Mouse (Mus musculus) cerebellum, adult 18-20 months (tissue): ENCODE measurements around the gene Glp2r.
A peak's percentile ranks its signal among the peaks of the same experiment; 100 is the strongest.

Source experiments
- DNase-seq, 2 experiments: peaks; one replicate each; pipeline ENCODE4 v3.0.0; 2021

Gene Glp2r

DNA sequence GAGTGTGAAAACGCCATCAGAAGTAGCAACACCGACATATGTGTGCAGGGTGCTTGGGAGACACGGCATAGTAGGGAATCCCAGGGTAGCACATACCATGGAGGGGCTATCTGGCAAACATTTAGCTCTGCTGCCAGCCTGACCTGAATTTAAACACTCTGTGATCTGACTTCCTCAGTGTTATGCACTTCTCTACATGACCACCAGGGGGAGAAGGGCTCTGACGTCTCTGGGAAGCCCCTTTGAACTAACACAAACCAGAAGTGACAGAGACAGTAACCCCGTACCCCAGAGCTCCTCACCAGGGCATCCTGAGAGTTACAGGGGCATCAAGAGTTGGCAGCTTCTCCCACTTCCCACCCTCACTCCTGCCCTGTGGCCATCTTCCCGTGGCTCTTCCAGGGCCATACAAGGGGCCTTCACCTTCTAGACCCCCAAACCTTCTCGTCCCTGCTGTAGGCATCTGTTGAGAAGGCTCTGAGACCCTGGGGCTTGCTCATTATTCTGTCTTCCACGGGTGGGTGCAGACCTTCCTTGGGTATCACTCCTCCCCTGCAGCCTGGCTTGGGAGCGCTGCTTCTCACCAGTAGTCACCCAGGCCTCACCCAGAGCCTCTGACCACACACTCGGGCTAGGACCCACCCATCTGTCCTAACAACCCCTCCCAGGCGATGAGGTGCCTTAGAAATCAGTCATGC, 113.1 kb downstream of the Glp2r start:
- DNase-seq: peak; percentile 73 to 79

DNA sequence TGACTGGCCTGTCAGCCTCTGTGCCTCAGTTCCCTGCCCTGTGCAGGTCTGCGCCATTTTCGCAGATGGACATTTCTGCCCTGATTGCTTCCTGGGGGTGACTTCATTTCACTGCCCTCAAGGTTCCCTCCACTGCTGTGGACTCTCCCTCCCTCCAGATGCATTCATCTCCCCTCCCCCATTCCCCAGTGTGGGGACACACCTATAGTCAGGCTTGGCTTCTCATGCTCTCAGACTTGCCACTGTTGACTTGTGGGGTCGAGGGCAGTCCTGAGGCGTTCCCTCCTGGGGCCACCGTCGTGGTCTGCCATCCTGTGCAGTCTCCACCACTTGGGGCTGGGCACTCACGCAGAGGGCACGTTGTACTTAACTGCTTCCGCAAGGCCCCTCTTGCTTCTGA, 114.1 kb downstream of the Glp2r start:
- peak in 1 of 2 experiments; percentile 33 for DNase-seq

DNA sequence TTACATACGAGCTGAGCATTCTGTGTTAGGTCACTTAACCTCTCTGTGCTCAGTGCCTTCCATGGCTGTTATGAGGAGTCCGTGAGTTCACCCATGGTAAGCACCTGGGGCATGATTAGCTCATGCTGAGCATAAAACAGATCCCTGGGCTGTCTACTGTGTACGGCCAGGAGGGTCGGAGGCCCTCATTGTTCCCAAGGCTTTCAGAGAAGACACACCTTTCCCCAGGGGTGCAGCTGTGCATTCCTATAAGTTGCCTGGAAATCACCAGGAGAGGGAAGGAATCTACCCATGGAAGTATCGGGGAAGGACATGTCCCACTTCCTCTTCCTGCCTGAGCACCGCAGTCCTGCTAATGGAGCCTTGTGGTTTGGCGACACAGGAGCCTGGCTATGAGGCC, 114.6 kb downstream of the Glp2r start:
- peak in 1 of 2 experiments; percentile 33 for DNase-seq

DNA sequence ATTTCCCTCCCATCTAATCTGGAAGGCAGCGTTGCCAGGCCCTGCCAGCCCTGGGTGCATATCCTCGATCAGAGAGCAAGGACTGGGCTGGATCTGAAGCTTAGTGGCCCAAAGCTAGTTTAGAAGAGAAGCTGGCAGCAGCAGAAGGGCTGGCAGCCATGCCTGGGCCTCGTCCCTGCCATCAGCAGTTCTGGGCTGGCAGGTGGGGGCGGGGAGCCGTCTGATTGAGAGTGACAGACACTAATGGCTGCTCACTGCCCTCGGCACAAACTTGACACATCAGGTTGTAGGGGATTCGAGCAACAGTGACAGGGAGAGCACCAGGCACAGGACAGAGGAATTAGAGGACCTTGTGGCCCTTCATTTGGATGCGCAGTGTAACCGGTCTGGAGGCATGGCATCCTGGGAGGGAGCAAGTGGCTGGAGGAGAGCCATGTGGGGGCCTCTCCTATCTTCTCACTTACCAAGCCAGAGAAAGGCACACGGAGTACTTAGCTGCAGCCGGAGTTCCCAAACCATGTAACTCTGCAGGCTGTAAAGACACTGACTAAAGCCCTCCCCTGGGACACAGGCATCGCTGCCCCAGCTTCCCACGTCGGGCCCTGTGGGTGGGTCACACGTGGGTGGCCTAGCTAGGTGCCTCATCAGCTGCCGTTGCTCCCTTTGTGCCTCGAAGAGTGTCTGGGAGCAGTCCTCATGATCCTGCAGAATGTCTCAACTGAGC, 115.6 kb downstream of the Glp2r start:
- peak; percentile 85 to 87 for DNase-seq

DNA sequence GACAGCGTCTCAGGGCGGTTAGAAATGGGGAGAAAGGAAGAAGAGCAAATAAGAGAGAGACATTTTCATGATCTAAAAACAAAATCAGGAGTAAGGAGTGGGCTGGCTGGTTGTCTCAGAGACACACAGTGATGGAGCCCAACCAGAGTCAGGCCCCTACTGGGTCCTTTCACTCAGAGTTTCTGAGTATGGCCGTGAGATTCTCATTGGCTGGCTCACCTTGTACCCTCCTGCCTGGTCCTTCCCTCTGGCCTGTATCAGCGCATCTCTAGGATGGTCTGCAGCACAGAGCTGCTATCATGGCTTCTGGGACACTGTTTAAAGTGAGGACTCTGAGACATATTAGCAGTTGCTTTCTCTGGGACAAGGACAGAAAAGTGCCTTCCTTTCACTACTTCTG, 116.4 kb downstream of the Glp2r start:
- DNase-seq: peak; percentile 56 to 58

DNA sequence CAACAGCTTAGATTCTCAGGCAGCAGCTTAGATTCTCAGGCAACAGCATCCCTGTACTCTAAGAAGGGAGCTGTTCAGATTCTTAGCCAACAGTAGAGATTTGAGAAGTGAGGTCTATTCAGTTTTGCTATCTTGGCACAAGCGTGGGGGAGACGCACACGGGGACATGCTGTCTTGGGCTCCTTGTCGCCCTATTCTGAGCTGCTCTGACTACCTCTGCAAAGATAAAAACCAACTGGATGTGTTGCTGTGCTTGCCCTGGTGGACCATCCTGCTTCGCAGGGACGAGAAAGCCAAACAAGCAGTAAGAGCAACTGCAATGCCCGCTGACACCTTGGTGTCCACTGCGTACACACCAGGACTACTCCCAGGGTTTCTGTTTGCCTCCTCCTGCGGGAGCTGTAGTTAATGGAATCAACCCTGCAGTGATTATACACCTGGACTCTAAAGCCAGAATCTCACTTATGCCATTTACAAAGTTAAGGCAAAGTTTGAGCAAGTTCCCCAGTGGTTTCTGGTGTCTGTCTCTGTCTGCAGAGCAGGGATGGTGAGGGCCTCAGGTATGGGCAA, 117.3 kb downstream of the Glp2r start:
- DNase-seq: peak in 1 of 2 experiments; percentile 50

DNA sequence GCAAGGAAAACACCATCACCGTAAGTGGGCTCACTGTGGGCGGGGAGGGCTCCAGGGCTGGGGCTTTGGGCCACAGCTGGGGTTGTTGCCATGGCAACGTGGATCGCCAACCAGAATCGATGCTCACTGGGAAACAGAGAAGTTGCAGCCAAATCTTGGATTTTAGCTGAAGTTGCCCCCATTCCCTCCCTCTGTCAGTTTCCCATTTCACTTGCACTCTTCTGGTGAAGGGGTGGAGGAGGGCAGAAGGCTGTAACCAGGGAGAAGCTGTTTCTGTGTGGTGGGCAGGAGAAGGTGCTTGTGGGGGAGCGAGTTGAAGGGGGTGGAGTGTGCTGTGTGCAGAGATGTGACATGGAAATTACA, 118.1 kb downstream of the Glp2r start:
- DNase-seq: peak; percentile 70 to 71

DNA sequence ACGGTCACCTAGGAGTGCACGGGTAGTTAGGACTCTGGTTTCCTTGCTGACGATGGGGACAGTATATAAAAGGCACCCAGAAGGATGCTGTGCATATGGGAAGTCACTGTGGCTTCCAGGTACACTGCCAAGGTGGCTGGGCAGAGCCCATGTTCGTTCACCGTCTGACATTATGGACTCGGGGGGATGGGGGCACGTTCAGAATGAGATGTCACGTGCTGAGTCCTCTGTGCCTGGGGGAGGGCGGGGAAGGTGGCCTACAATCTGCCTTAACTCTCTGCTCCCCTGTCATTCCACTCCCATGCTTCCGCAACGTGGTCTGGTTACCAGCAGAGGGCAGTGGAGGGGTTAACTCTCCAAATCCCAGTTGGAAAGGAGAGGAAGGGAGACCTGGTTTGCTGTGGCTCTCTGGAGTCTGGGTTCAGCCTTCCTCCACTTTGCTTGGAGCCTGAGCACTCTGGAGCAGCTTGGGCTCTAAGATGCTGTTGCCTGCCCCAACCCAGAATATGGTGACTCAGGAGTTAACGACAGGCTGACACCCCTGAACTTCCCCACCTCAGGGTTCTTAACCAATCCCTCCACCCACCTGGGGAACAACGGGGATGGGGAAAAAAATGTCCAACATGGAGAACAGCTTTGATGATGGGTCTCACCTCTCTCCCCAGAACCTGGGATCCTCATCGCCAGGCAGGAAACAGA, 118.6 kb downstream of the Glp2r start:
- peak; percentile 89 to 95 for DNase-seq

DNA sequence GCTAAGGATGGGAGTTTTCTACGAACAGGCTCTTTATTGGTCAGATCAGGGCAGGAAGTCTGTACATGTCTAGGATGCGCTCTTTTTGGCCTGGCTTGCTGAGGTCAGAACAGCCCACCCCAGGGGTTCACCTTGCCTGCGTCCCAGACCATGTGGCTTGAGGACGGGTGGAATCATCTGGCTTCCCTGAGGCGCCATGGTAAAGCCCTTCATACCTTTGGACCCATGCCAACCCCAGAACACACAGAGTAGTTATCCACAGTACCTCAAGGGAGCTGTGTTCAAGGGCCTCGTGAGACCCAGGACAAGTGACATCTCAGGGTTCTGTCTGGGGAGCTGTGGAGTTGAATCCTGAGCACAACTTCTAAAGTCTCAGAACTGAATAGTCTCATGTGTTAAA, 119.2 kb downstream of the Glp2r start:
- peak in 1 of 2 experiments; percentile 55 for DNase-seq

DNA sequence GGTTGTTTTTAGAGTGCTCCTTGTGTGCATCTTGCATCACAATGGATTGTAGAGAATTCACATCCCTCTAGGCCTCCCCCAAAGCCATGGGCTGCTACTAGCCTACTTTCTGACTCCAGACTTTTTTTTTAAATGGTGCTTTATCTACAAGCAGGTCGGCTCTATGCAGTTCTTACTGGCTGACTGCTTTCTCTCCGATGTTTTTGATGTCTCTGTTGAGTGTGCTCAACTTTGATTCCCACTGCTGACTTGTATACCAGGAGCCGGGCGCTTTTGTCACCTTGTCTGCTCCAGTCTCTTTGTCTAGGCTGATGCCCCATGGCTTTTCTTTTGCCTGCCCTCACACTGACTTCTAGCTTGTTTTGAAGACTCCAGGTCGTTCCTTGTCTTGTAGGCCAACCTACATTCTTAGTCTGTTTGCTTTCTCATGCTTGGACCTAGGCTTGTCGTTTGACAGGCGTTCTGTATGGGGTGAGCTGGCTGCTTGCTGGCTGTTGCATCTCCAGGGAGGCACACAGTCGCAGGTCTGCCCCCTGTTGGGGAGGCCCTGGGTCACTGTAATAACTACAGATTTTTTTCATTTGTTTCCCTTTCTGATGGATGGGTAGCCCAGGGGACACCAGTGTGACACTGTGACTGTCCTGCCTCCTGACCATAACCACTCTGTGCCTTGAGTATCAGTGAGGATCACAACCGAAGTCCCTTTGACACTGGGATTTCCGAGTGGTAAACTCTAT, 120.8 kb downstream of the Glp2r start:
- DNase-seq: peak in 1 of 2 experiments; percentile 28

DNA sequence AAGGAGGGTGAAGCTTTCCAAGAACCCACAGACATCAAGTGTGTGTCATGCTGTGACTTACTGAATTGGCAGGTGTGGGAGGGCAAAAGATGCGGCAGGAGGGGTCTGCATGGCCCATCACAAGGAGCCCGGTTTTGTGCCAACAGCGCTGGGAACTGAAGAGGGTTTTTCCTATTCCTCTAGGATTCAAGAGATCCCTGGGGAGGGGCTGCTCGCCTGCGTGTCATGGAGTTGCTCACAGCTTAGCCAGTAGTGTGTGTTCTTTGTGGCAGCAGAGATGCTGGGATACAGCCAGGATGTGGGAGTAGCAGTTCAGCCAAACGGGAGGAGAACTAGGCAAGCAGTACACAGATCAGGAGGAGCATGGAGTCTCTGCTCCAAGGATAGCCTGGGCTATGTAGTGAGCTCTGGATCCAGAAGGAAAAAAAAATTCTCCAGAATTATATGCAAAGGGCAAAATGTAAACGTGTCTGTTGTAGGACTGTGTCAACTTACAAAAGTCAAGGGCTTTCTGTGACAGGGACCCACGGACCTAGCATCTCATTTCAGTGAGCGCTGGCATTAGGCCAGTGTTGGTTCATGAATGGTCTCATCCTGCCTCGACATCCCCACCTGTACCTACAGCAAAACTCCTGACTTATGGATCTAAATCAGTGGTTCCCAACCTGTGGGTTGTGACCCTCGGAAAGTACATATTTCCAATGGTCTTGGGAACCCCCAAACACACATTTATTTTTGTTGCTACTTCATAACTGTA, 122.1 kb downstream of the Glp2r start:
- peak in 1 of 2 experiments; percentile 43 for DNase-seq

DNA sequence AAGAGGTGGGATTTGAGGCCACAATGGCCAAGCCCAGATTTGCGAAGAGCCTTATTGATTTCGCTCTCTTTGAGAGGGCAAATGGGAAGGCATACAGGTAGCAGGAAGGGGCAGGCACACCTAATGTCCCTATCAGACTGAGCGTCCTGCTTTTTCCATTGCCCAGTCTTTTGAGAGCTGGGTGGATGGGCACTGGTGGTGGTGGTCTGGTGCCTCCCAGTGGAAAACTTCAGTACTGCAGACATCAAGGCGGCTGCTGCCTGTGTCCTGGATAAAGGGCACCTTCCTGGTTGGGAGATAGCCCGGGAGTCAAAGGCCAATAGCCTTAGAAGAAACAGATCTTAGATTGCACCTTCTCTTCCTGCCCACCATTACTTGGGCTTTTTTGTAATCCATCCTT, 123.2 kb downstream of the Glp2r start:
- DNase-seq: peak; percentile 84 to 91

DNA sequence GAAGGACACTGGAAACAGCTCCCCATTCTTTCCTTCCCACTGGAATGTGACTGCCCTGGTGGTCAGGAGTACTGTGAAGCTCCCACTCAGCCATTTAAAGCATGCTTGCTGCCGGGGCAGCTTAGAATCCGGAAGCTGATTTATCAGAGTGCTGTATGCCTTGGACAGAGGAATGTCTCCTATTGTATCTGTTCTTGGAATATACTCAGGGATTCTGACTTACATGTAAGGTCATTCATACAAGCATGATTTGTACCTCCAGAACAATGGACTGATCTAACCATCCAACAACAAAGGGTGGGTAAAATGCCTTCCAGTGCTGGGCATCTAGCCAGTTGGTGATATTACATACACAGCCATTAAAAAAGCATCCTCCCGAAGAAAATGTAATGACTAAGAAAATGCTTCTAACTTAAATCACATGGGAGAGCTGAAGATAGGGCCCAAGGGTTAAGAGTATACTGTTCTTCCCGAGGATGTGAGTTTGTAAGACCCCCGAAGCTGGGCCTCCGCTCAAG, 126.3 kb downstream of the Glp2r start:
- no peak for DNase-seq

DNA sequence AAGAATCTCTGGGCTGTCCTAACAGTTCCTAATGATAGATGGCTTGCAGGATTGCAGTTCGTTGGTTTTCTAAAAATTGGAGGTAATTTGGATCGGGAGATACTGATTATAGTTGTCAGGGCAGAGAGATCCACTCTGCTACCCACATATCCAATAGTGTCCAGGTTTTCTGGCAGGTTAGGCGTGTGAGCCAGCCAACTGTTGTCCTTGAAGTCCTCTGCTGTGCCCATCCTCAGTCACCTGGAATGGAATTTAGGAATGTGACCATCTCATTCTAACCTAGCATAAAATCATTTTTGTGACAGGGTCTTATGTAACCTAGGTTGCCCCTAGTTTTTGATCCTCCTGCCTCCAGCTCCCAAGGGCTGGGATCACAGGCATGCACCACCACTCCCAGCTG, 127.5 kb downstream of the Glp2r start:
- peak; percentile 38 to 56 for DNase-seq

DNA sequence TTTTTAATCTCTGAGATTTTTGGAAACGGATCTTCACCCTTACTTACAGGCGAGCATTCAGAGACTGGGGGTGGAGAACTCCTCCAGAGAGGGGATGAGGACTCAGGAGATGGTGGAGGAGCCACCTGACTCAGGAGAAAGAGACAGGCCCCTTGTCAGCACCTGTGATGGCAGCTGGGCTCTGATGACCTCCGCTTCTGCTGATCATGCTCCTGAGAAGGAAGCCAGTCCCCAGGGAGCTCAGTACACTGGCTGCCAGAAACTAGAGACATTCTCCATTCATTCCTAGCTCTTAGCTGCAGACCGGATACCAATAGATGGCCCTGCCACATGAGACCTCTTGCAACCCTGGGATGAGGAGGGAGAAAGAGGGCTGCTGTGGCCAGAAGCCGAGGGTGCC, 128.1 kb downstream of the Glp2r start:
- DNase-seq: peak in 1 of 2 experiments; percentile 19

DNA sequence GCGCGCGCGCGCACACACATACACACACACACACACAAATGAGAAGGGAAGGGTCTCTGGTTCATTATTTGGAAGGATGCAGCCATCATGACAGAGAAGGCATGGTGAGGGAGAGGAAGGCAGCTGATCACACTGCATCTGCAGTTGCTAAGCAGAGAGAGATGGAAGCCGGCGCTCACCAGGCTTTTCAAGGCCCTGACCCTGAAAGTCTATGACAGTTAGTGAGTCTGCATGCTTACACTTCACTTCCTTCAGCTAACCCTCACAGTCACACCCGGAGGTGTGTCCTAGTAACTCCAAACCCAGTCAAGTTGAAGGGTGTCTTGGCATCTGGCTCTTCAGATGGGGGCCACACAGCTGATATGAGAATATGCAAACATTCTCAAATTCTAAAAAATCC, 128.5 kb downstream of the Glp2r start:
- no peak for DNase-seq

DNA sequence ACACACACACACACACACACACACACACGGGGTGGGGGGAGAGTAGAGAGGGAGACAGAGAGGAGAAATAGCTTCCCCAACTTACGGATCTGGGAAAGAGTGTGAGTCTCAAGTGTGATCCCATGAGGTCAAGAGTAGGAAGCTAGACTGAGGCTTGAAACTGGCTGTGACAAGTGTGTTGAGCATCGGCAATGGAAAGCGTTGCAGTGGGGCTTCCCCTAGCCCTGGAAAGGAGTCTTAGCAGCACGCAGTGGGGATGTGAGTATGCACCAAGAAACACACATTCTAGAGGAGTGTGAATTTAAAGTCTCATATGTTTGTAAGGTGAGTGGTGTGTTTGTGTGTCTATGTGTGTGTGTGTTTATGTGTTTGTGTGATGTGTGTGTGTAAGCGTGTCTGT, 130.7 kb downstream of the Glp2r start:
- no peak for DNase-seq

DNA sequence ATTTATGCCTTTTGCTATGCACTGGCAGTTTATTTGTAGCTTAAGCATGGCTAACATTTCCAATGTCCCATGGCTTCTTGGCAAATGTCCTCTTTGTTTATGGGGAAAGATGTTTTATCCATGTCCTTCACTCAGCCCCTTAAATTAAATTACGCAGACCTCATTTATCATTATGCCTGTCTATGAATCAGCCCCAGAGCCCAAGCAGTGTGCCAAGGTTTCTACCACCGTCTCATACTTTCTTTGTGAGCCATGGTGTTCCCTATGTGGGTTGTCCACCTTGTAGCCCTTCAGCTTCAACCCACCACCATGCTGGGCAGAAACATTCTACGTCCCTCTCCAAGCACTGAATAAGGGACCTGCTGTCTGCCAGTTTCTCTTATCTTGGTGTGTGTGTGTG, 132.6 kb downstream of the Glp2r start:
- DNase-seq: no peak

DNA sequence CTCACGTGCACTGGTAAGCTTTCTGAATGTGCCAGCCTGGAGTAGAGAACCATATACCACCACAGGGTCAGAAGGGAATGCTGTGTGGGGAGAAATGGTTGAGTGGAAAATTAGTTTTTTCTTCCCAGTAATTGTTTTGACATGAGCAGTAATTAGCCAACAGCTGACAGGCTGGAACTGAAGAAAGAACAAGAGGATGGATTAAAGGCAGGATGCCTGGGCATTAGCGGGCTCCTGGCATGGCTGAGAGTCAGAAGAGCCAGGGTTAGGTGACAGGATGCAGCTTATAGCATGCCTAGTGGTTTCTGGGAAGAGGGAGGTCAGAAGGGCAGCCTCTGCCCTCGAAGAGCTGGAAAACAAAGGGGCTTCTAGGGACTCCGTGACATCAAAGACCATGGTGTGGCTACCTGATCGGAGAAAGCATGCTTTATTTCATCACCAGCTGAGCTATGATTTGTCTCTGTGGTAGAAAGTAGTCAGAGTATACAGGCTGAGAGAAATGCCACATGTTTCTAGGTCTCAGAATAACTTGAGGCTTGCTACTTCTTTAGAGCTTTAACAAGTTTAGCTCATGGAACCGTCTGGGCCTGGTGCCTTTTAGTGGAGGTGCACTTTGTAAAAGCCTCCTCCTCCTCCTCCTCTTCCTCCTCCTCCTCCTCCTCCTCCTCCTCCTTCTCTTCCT, 133.9 kb downstream of the Glp2r start:
- no peak for DNase-seq

DNA sequence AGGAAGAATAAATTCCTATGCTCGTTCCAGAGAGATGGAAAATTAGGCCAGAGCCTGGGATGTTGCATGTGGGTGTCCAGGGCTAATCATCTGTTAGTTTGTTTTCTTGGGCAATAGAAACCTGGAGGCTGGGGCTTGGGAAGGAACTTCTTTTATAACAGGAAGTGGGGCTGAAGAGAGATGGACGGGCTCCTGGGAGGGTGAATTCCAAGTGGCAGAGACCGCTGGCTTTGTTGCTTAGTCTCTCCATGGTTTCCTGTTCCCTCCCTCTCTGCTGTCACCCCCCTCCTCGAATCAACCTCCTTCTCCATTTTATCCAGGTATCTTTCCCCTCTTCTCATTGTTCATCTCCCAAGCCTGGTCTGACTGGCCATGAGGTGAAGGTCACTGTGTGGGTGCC, 134.8 kb downstream of the Glp2r start:
- DNase-seq: no peak

DNA sequence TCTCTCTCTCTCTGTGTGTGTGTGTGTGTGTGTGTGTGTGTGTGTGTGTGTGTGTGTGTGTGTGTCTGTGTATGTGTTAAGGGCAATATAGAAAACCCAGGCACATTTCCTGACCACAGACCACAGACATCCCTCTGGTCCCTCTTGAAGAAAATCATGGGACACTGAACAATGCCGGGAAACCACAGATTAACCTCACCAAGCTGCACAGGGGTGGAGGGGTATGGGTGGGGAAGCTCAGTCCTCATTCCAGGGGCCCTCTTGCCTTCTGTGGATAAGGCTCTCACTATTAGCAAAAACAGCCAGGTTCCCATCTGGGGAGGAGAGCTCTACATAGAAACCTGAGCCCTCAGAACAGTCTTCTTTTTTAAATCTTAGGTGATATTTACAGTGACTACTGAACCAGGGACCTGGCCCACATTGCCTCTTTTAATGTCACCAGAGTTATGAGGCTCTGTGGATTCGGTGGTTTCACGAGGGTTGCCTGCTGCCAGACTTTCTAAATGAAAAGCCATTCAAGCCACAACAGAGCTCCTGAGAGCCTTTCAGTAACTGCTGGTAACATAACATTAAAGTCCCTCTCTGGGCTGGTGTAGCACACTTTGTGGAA, 137.2 kb downstream of the Glp2r start:
- no peak for DNase-seq
